Mouse (Mus musculus): ENCODE data around the gene Pecr. TPM values are rescaled to one million over a fixed set of nuclear protein-coding genes. Genes with fewer than 3 reads are reported as not detected.
"Not testable (repeated sequence)": the region's sequence is repeated elsewhere in the genome, so short reads cannot be mapped to it uniquely, and the experiment has no call there.

Pecr gene
- polyA plus RNA-seq, 1 experiment from 2014 or later, result 29.2 TPM

- peak overlapping the region; percentile 85 for H3K27ac ChIP-seq (replicated peaks)
- not testable (repeated sequence) for H3K9me3 ChIP-seq; H3K36me3 ChIP-seq (replicated peaks); H3K4me1 ChIP-seq
- peaks cover 30% of the 10 kb centered on the region for H3K27me3 ChIP-seq (replicated peaks; ENCODE audit: low read depth, poor library complexity, severe bottlenecking)
- DNase-seq (ENCODE audit: low spot score), result peak; percentile 89
- peak overlapping the region; percentile 51 for H3K4me3 ChIP-seq
- 1% methylated on average over 26 of the region's 31 CpGs for WGBS
These were observed 58.4 kb downstream of the Pecr start for GRCm38 (mm10) chr1:72225720-72226171.

- Histone ChIP-seq H3K27me3 (replicated peaks; ENCODE audit: low read depth, poor library complexity, severe bottlenecking) (peaks cover 30% of the 10 kb centered on the region), H3K4me1 (peaks cover 4% of the 10 kb centered on the region; the same call in 1 of the 2 replicates), H3K27ac (replicated peaks) (no peak overlapping the region), H3K36me3 (replicated peaks) (no peaks in the 10 kb centered on the region), H3K9me3 (no peaks in the 10 kb centered on the region), H3K4me3 (peak overlapping the region; percentile 51)
- no peak for DNase-seq (ENCODE audit: low spot score)
- 6% methylated on average over 13 of the region's 13 CpGs for WGBS
These were observed 58.9 kb downstream of the Pecr start for GRCm38 (mm10) chr1:72225054-72225718.

- no peak for DNase-seq (ENCODE audit: low spot score)
- peaks cover 3% of the 10 kb centered on the region for H3K4me1 ChIP-seq
- peaks cover 24% of the 10 kb centered on the region for H3K27me3 ChIP-seq (replicated peaks; ENCODE audit: low read depth, poor library complexity, severe bottlenecking)
- H3K36me3 ChIP-seq (replicated peaks), result no peaks in the 10 kb centered on the region
- H3K4me3 ChIP-seq, result no peak overlapping the region
- H3K27ac ChIP-seq (replicated peaks), result no peak overlapping the region
- H3K9me3 ChIP-seq, result no peaks in the 10 kb centered on the region
- WGBS, result 17% methylated on average over 4 of the region's 4 CpGs
These were observed 64.1 kb downstream of the Pecr start for GRCm38 (mm10) chr1:72220008-72220407.

GRCm38 (mm10) chr1:72219116-72219515, 65.0 kb downstream of the Pecr start:
- DNase-seq (ENCODE audit: low spot score), result no peak
- H3K36me3 ChIP-seq (replicated peaks), result no peaks in the 10 kb centered on the region
- 22% methylated on average over 2 of the region's 2 CpGs for WGBS
- H3K4me3 ChIP-seq, result no peak overlapping the region
- no peak overlapping the region for H3K27ac ChIP-seq (replicated peaks)
- peaks cover 20% of the 10 kb centered on the region for H3K27me3 ChIP-seq (replicated peaks; ENCODE audit: low read depth, poor library complexity, severe bottlenecking)
- peaks cover 10% of the 10 kb centered on the region for H3K4me1 ChIP-seq
- no peaks in the 10 kb centered on the region for H3K9me3 ChIP-seq

- H3K27ac ChIP-seq (replicated peaks), result no peak overlapping the region
- H3K27me3 ChIP-seq (replicated peaks; ENCODE audit: low read depth, poor library complexity, severe bottlenecking), result peaks cover 16% of the 10 kb centered on the region
- no peak for DNase-seq (ENCODE audit: low spot score)
- H3K4me1 ChIP-seq, result peaks cover 10% of the 10 kb centered on the region
- no peak overlapping the region for H3K4me3 ChIP-seq
- H3K9me3 ChIP-seq, result no peaks in the 10 kb centered on the region
- H3K36me3 ChIP-seq (replicated peaks), result no peaks in the 10 kb centered on the region
- WGBS, result 74% methylated on average over 2 of the region's 2 CpGs
These were observed 65.5 kb downstream of the Pecr start for GRCm38 (mm10) chr1:72218626-72219025.

- no peaks in the 10 kb centered on the region for H3K9me3 ChIP-seq
- no peak for DNase-seq (ENCODE audit: low spot score)
- 0 out of 2 replicates have a peak, but pooled peaks cover 10% of the 10 kb centered on the region for H3K27me3 ChIP-seq (replicated peaks; ENCODE audit: low read depth, poor library complexity, severe bottlenecking)
- peaks cover 19% of the 10 kb centered on the region for H3K4me1 ChIP-seq
- H3K36me3 ChIP-seq (replicated peaks), result no peaks in the 10 kb centered on the region
- no peak overlapping the region for H3K27ac ChIP-seq (replicated peaks)
- 86% methylated on average over 7 of the region's 7 CpGs for WGBS
- no peak overlapping the region for H3K4me3 ChIP-seq
These were observed 67.4 kb downstream of the Pecr start for GRCm38 (mm10) chr1:72216761-72217160.

- Histone ChIP-seq H3K4me1 (peaks cover 32% of the 10 kb centered on the region), H3K9me3 (no peaks in the 10 kb centered on the region), H3K36me3 (replicated peaks) (no peaks in the 10 kb centered on the region), H3K27ac (replicated peaks) (no peak overlapping the region), H3K4me3 (no peak overlapping the region), H3K27me3 (replicated peaks; ENCODE audit: low read depth, poor library complexity, severe bottlenecking) (peaks cover 17% of the 10 kb centered on the region; the same call in 1 of the 2 replicates)
- no peak for DNase-seq (ENCODE audit: low spot score)
- 74% methylated on average over 4 of the region's 4 CpGs for WGBS
These were observed 68.9 kb downstream of the Pecr start for GRCm38 (mm10) chr1:72215174-72215573.

- no peak for DNase-seq (ENCODE audit: low spot score)
- no peak overlapping the region for H3K27ac ChIP-seq (replicated peaks)
- peaks cover 32% of the 10 kb centered on the region for H3K4me1 ChIP-seq
- no peaks in the 10 kb centered on the region for H3K36me3 ChIP-seq (replicated peaks)
- peaks cover 17% of the 10 kb centered on the region; the same call in 1 of the 2 replicates for H3K27me3 ChIP-seq (replicated peaks; ENCODE audit: low read depth, poor library complexity, severe bottlenecking)
- H3K9me3 ChIP-seq, result no peaks in the 10 kb centered on the region
- WGBS, result 49% methylated on average over 7 of the region's 7 CpGs
- no peak overlapping the region for H3K4me3 ChIP-seq
These were observed 69.6 kb downstream of the Pecr start for GRCm38 (mm10) chr1:72214470-72214961.

- H3K36me3 ChIP-seq (replicated peaks), result no peaks in the 10 kb centered on the region
- no peak overlapping the region for H3K27ac ChIP-seq (replicated peaks)
- no peak overlapping the region for H3K4me3 ChIP-seq
- 88% methylated on average over 3 of the region's 3 CpGs for WGBS
- H3K27me3 ChIP-seq (replicated peaks; ENCODE audit: low read depth, poor library complexity, severe bottlenecking), result peaks cover 17% of the 10 kb centered on the region; the same call in 1 of the 2 replicates
- H3K4me1 ChIP-seq, result peaks cover 32% of the 10 kb centered on the region
- no peaks in the 10 kb centered on the region for H3K9me3 ChIP-seq
- no peak for DNase-seq (ENCODE audit: low spot score)
These were observed 70.2 kb downstream of the Pecr start for GRCm38 (mm10) chr1:72213954-72214353.

- peak within 1 kb of the TSS; percentile 85 for H3K4me3 ChIP-seq
- H3K27me3 ChIP-seq (replicated peaks; ENCODE audit: low read depth, poor library complexity, severe bottlenecking), result peaks cover 17% of the 10 kb centered on the region; the same call in 1 of the 2 replicates
- under 1% methylated on average over 89 of the region's 89 CpGs for WGBS
- H3K27ac ChIP-seq (replicated peaks), result peak within 1 kb of the TSS; percentile 87
- DNase-seq (ENCODE audit: low spot score), result peak; percentile 80
- H3K4me1 ChIP-seq, result peaks cover 32% of the 10 kb centered on the region
- H3K9me3 ChIP-seq, result no peaks in the 10 kb centered on the region
- no peaks in the 10 kb centered on the region for H3K36me3 ChIP-seq (replicated peaks)
These were observed 72.1 kb downstream of the Pecr start, which contains the start of gene Mreg for GRCm38 (mm10) chr1:72211701-72212699. Mreg (minus strand) TSS chr1:72212307.

GRCm38 (mm10) chr1:72210803-72211679, 73.1 kb downstream of the Pecr start:
- Histone ChIP-seq H3K4me3 (peak overlapping the region; percentile 85), H3K27me3 (replicated peaks; ENCODE audit: low read depth, poor library complexity, severe bottlenecking) (peaks cover 17% of the 10 kb centered on the region; the same call in 1 of the 2 replicates), H3K4me1 (peaks cover 32% of the 10 kb centered on the region), H3K9me3 (no peaks in the 10 kb centered on the region), H3K27ac (replicated peaks) (no peak overlapping the region), H3K36me3 (replicated peaks) (no peaks in the 10 kb centered on the region)
- DNase-seq (ENCODE audit: low spot score), result no peak
- WGBS, result 15% methylated on average over 17 of the region's 17 CpGs
